In the genomic region with DNA sequence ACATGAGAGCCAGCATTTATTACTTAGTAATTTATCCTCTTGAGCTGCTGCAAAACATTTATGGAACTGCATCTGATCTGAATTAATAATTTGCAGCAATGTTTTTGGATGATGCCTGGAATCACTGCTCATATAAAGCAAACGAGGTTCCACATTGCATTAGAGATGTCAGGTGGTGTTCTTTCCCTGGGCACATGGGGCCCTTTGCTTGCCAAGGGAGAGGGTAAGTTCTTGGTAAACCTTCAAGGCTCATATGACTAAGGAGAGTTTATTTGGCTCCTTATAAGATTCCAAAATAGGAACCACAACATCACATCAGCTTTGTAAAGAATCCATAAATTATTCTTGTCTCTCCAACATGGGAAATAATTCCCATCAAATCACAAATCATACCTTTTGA, we compare ENCODE assay signal across 20 mouse cellular contexts.
"Had no signal": no experiment of that assay in that cellular context is flagged by ENCODE, and none has a peak within 500 bp of the region (broad histone marks: within the 10 kb centered on the region; RNA-seq: fewer than 3 reads in every experiment).

No protein-coding gene starts in this region.

- DNase-seq: gastrocnemius, postnatal 10 days; gastrocnemius, postnatal 25 days; heart, postnatal 14 days; heart, postnatal 36 days; kidney, adult 11 months; kidney, postnatal 10 days; kidney, postnatal 36 days; layer of hippocampus, adult 9-11 months; layer of hippocampus, postnatal 36 days; liver; liver, embryonic 13.5 days; liver, postnatal 0 days had no signal

- H3K4me1 ChIP-seq: hindbrain, embryonic 13.5 days; hindbrain, embryonic 15.5 days; limb, embryonic 10.5 days; liver, embryonic 15.5 days had no signal

- H3K4me3 ChIP-seq: heart, embryonic 13.5 days; heart, embryonic 15.5 days; hindbrain, embryonic 13.5 days; hindbrain, embryonic 15.5 days; limb, embryonic 10.5 days; limb, embryonic 12.5 days; liver, embryonic 13.5 days; liver, embryonic 15.5 days had no signal

- H3K36me3 ChIP-seq: heart, embryonic 13.5 days; heart, embryonic 15.5 days; hindbrain, embryonic 13.5 days; hindbrain, embryonic 15.5 days; limb, embryonic 10.5 days; limb, embryonic 12.5 days; liver, embryonic 13.5 days; liver, embryonic 15.5 days had no signal

- H3K27ac ChIP-seq: heart, embryonic 13.5 days; heart, embryonic 15.5 days; hindbrain, embryonic 13.5 days; hindbrain, embryonic 15.5 days; hindbrain, postnatal 0 days; limb, embryonic 10.5 days; limb, embryonic 12.5 days; liver, embryonic 13.5 days; liver, embryonic 15.5 days had no signal

- H3K27me3 ChIP-seq: heart, embryonic 13.5 days; heart, embryonic 15.5 days; hindbrain, embryonic 13.5 days; hindbrain, embryonic 15.5 days; limb, embryonic 12.5 days; liver, embryonic 13.5 days; liver, embryonic 15.5 days had no signal
